Comparison of ENCODE assay signal across 7 mouse cellular contexts in genomic region chr14:39472146-39472751, GRCm38 (mm10). TPM values are rescaled to one million over a fixed set of nuclear protein-coding genes. Genes with fewer than 3 reads are reported as not detected.
DNase-seq lines count a peak whose midpoint lies in the region; ATAC-seq lines count a peak whose summit lies in the region.

No protein-coding gene starts in this region.

- peak overlapping the region; percentile 73 for H3K4me3 ChIP-seq in megakaryocyte, embryonic 14.5 days (replicated peaks)
- peak overlapping the region; percentile 83 for H3K4me3 ChIP-seq in hindbrain, embryonic 14.5 days (replicated peaks; ENCODE audit: low read length)
- peak overlapping the region; percentile 51 for H3K4me3 ChIP-seq in liver, embryonic 11.5 days (ENCODE audit: low read depth, low read length)

- peak overlapping the region; percentile 95 for H3K27ac ChIP-seq in hindbrain, embryonic 14.5 days
- no peak overlapping the region for H3K27ac ChIP-seq in liver, embryonic 11.5 days (ENCODE audit: low read depth, low read length)

- peak; percentile 12 for DNase-seq in embryo, embryonic 10.5 days (ENCODE audit: low spot score)
- DNase-seq in hindbrain, embryonic 14.5 days (ENCODE audit: low spot score) = peak; percentile 26
- DNase-seq in liver, embryonic 11.5 days (ENCODE audit: low spot score) = no peak
- DNase-seq in right cerebral cortex, postnatal 36 days (ENCODE audit: low spot score in 2 of 2) = peak; percentile 11 to 39
- no peak for DNase-seq in lung, postnatal 10 days

- WGBS in hindbrain, embryonic 14.5 days = under 1% methylated on average over 53 of the region's 56 CpGs
- WGBS in liver, embryonic 11.5 days = 5% methylated on average over 55 of the region's 56 CpGs

- H3K9me3 ChIP-seq in megakaryocyte, embryonic 14.5 days = peaks cover 5% of the 10 kb centered on the region; the same call in 1 of the 2 replicates
- no peaks in the 10 kb centered on the region for H3K9me3 ChIP-seq in hindbrain, embryonic 14.5 days (ENCODE audit: control insufficient read depth, low read length)
- H3K9me3 ChIP-seq in liver, embryonic 11.5 days (ENCODE audit: control insufficient read depth, low read length) = no peaks in the 10 kb centered on the region

- H3K9ac ChIP-seq in hindbrain, embryonic 14.5 days = peak overlapping the region; percentile 94
- H3K9ac ChIP-seq in liver, embryonic 11.5 days (ENCODE audit: low read depth, low read length) = no peak overlapping the region

- H3K36me3 ChIP-seq in megakaryocyte, embryonic 14.5 days (replicated peaks; ENCODE audit: low read length) = no peaks in the 10 kb centered on the region
- H3K36me3 ChIP-seq in hindbrain, embryonic 14.5 days (replicated peaks; ENCODE audit: control insufficient read depth, insufficient read depth) = no peaks in the 10 kb centered on the region
- H3K36me3 ChIP-seq in liver, embryonic 11.5 days (ENCODE audit: control insufficient read depth, insufficient read depth, low read length) = no peaks in the 10 kb centered on the region

- H3K4me2 ChIP-seq in hindbrain, embryonic 14.5 days (replicated peaks) = peak overlapping the region; percentile 59
- peak overlapping the region; percentile 62 for H3K4me2 ChIP-seq in liver, embryonic 11.5 days

- ATAC-seq in megakaryocyte, adult 5-6 weeks (ENCODE audit: poor library complexity, severe bottlenecking) = no peak
- ATAC-seq in hindbrain, embryonic 14.5 days (ENCODE audit: low FRiP score) = peak; percentile 43
- ATAC-seq in liver, embryonic 11.5 days (replicated peaks; ENCODE audit: low FRiP score) = no peak

- H3K4me1 ChIP-seq in megakaryocyte, embryonic 14.5 days = peaks cover 14% of the 10 kb centered on the region; the same call in 1 of the 2 replicates
- H3K4me1 ChIP-seq in hindbrain, embryonic 14.5 days (replicated peaks; ENCODE audit: control insufficient read depth, insufficient read depth, low read length) = peaks cover 13% of the 10 kb centered on the region; the same call in 1 of the 2 replicates
- no peaks in the 10 kb centered on the region; the same call in 1 of the 2 replicates for H3K4me1 ChIP-seq in liver, embryonic 11.5 days (replicated peaks; ENCODE audit: control insufficient read depth, insufficient read depth, low read length)

- H3K27me3 ChIP-seq in megakaryocyte, embryonic 14.5 days (replicated peaks) = peaks cover 54% of the 10 kb centered on the region
- H3K27me3 ChIP-seq in hindbrain, embryonic 14.5 days (ENCODE audit: control insufficient read depth, insufficient read depth, low read length) = peaks cover 10% of the 10 kb centered on the region; the same call in 1 of the 2 replicates
- peaks cover 63% of the 10 kb centered on the region for H3K27me3 ChIP-seq in liver, embryonic 11.5 days (replicated peaks; ENCODE audit: control insufficient read depth, insufficient read depth, low read length)

RNA-seq across cellular contexts. Expression of gene Nrg3, which starts 0.6 kb away (rescaled TPM):
- not detected in 2 replicates for polyA plus RNA-seq in megakaryocyte, embryonic 14.5 days (2012; ENCODE audit: insufficient read depth, low replicate concordance)
- not detected in 2 replicates for total RNA-seq in megakaryocyte, adult 5-6 weeks (2015)
- total RNA-seq in megakaryocyte, adult 5-6 weeks (2017) = not detected in 2 replicates
- polyA plus RNA-seq in hindbrain, embryonic 14.5 days (2014; fragmentation: Nextera tagmentation; extraction: Ambion mirVana) = 14.4 and 15.9 TPM in 2 replicates
- 0.10 and 0.16 TPM in 2 replicates for polyA plus RNA-seq in liver, embryonic 11.5 days (2014; fragmentation: Nextera tagmentation; extraction: Ambion mirVana)

Comparison
In these comparisons a context has a peak if more than half of its experiments do, and no peak if none do; other contexts are left out.
1. DNase-seq: peak in embryo, embryonic 10.5 days (single experiment), hindbrain, embryonic 14.5 days (single experiment) and right cerebral cortex, postnatal 36 days (2 of 2); none in liver, embryonic 11.5 days (single experiment) and lung, postnatal 10 days (single experiment).
2. RNA of gene Nrg3, which starts 0.6 kb away (polyA plus RNA-seq): 14.4 to 15.9 TPM in hindbrain, embryonic 14.5 days; 0.10 to 0.16 TPM in liver, embryonic 11.5 days and not detected in megakaryocyte, embryonic 14.5 days; every median in the first group is over 10 times any median in the second.
3. Peak in every context shown above with its lines, with median percentiles within 50 percentile points of each other: H3K4me3 ChIP-seq.